Comparison of ENCODE assay signal across 13 mouse cellular contexts in genomic region chr3:53890619-53891540, GRCm38 (mm10). TPM values are rescaled to one million over a fixed set of nuclear protein-coding genes. Genes with fewer than 3 reads are reported as not detected.
A peak's percentile ranks its signal among the peaks of the same experiment; 100 is the strongest.
DNase-seq lines count a peak whose midpoint lies in the region; ATAC-seq and TF ChIP-seq lines count a peak whose summit lies in the region.
"Had no signal": no experiment of that assay in that cellular context is flagged by ENCODE, and none has a peak within 500 bp of the region (broad histone marks: within the 10 kb centered on the region; RNA-seq: fewer than 3 reads in every experiment).

No protein-coding gene starts in this region.

- 0 out of 2 replicates have a peak, but pooled peaks have one; percentile 20 for ATAC-seq in lung, embryonic 16.5 days (ENCODE audit: low read depth)

- TF ChIP-seq CTCF in thymus, adult 2 months (IDR thresholded peaks at IDR 0.05; ENCODE audit: borderline replicate concordance, control insufficient read depth, extremely low read depth, insufficient read depth, low read length, poor library complexity), result no peak
- TF ChIP-seq CTCF in kidney, adult 2 months (conservative IDR thresholded peaks at IDR 0.05; ENCODE audit: insufficient read depth, insufficient read length, low read depth, low read length), result no peak

- no peak overlapping the region for H3K4me3 ChIP-seq in lung, embryonic 16.5 days (ENCODE audit: low read length)
- no peak overlapping the region for H3K4me3 ChIP-seq in thymus, adult 2 months (ENCODE audit: control insufficient read depth, insufficient read depth, low read length)
- no peak overlapping the region for H3K4me3 ChIP-seq in kidney, adult 2 months (ENCODE audit: insufficient read depth, low read depth, low read length)
- H3K4me3 ChIP-seq: gastrocnemius, adult 2 months; limb, embryonic 13.5 days; megakaryocyte, embryonic 14.5 days had no signal

- H3K9me3 ChIP-seq in lung, embryonic 16.5 days (ENCODE audit: control insufficient read depth, low read length), result no peaks in the 10 kb centered on the region

- 59% methylated on average over 12 of the region's 12 CpGs for WGBS in lung, embryonic 16.5 days
- 95% methylated on average over 12 of the region's 12 CpGs for WGBS in thymus, adult 2 months
- 82% methylated on average over 12 of the region's 12 CpGs for WGBS in kidney, adult 2 months

- H3K36me3 ChIP-seq in lung, embryonic 16.5 days (ENCODE audit: control insufficient read depth, insufficient read depth, low read length), result no peaks in the 10 kb centered on the region
- no peaks in the 10 kb centered on the region for H3K36me3 ChIP-seq in thymus, adult 2 months (ENCODE audit: control insufficient read depth, insufficient read depth, low read length)
- H3K36me3 ChIP-seq in kidney, adult 2 months (ENCODE audit: control insufficient read depth, insufficient read depth, low read length), result no peaks in the 10 kb centered on the region
- H3K36me3 ChIP-seq: limb, embryonic 13.5 days had no signal

- no peaks in the 10 kb centered on the region for H3K27me3 ChIP-seq in lung, embryonic 16.5 days (ENCODE audit: control insufficient read depth, insufficient read depth, low read depth, low read length)
- no peaks in the 10 kb centered on the region for H3K27me3 ChIP-seq in thymus, adult 2 months (ENCODE audit: control insufficient read depth, insufficient read depth, low read length)
- no peaks in the 10 kb centered on the region for H3K27me3 ChIP-seq in kidney, adult 2 months (replicated peaks; ENCODE audit: control insufficient read depth, insufficient read depth, low read length)
- H3K27me3 ChIP-seq: limb, embryonic 13.5 days; megakaryocyte, embryonic 14.5 days had no signal

- H3K27ac ChIP-seq in lung, embryonic 16.5 days (ENCODE audit: low read length), result no peak overlapping the region
- H3K27ac ChIP-seq in thymus, adult 2 months (ENCODE audit: control insufficient read depth, insufficient read depth, low read length), result no peak overlapping the region
- no peak overlapping the region for H3K27ac ChIP-seq in kidney, adult 2 months (ENCODE audit: insufficient read depth, low read depth, low read length)
- H3K27ac ChIP-seq: gastrocnemius, adult 2 months; limb, embryonic 13.5 days had no signal

- H3K9ac ChIP-seq in lung, embryonic 16.5 days (ENCODE audit: low read length), result no peak overlapping the region
- H3K9ac ChIP-seq: limb, embryonic 13.5 days had no signal

- TF ChIP-seq POLR2A in thymus, adult 2 months (IDR thresholded peaks at IDR 0.05; ENCODE audit: control insufficient read depth, extremely low read depth, insufficient read depth, low read length, poor library complexity), result no peak
- TF ChIP-seq POLR2A in kidney, adult 2 months (IDR thresholded peaks at IDR 0.05; ENCODE audit: low read depth, low read length), result no peak

- H3K4me2 ChIP-seq in lung, embryonic 16.5 days (ENCODE audit: low read depth, low read length), result no peak overlapping the region
- H3K4me2 ChIP-seq: limb, embryonic 13.5 days had no signal

- no peaks in the 10 kb centered on the region for H3K4me1 ChIP-seq in lung, embryonic 16.5 days (replicated peaks; ENCODE audit: control insufficient read depth, insufficient read depth, low read length)
- no peaks in the 10 kb centered on the region for H3K4me1 ChIP-seq in thymus, adult 2 months (replicated peaks; ENCODE audit: control insufficient read depth, insufficient read depth, low read length)
- no peaks in the 10 kb centered on the region for H3K4me1 ChIP-seq in kidney, adult 2 months (ENCODE audit: control insufficient read depth, insufficient read depth, low read length)
- H3K4me1 ChIP-seq: limb, embryonic 13.5 days; megakaryocyte, embryonic 14.5 days had no signal

- DNase-seq in lung, postnatal 4 days, result no peak
- DNase-seq in frontal cortex, postnatal 36 days (ENCODE audit: low spot score in 2 of 2), result peak; percentile 68 to 86
- DNase-seq in left cerebral cortex, adult 18-20 months (ENCODE audit: low spot score in 2 of 2), result peak; percentile 53 to 72
- peak; percentile 81 for DNase-seq in telencephalon, adult 2 months (ENCODE audit: low read depth, low spot score)
- DNase-seq in thymus, adult 2 months, result no peak
- DNase-seq in kidney, adult 2 months, result no peak
- DNase-seq: gastrocnemius, adult 2 months; retina, postnatal 1 day had no signal

RNA-seq across cellular contexts. Expression of gene Ufm1, which starts 27.2 kb away (rescaled TPM):
- 97.7 and 103 TPM in 2 replicates for polyA plus RNA-seq in lung, embryonic 16.5 days (2015; fragmentation: Nextera tagmentation; extraction: Ambion mirVana)
- 10 to 100 TPM; 73.9 to 83.5 TPM for total RNA-seq in left cerebral cortex, adult 18-20 months (2021)
- polyA plus RNA-seq in thymus, adult 2 months (2012; rRNA removed), result 4.4 and 4.5 TPM in 2 replicates
- polyA plus RNA-seq in kidney, adult 2 months (2012; rRNA removed), result 13.9 and 26.4 TPM in 2 replicates

RNA-seq across cellular contexts. Expression of gene Gm10985, which starts 46.0 kb away (rescaled TPM):
- polyA plus RNA-seq in lung, embryonic 16.5 days (2015; fragmentation: Nextera tagmentation; extraction: Ambion mirVana), result not detected in 2 replicates
- not detected for total RNA-seq in left cerebral cortex, adult 18-20 months (2021)
- not detected in 2 replicates for polyA plus RNA-seq in thymus, adult 2 months (2012; rRNA removed)
- not detected in 2 replicates for polyA plus RNA-seq in kidney, adult 2 months (2012; rRNA removed)
- total RNA-seq: gastrocnemius, adult 2 months had no signal
- polyA plus RNA-seq: heart, embryonic 14.5 days; limb, embryonic 13.5 days; testis, adult 2 months had no signal

Comparison
In these comparisons a context has a peak if more than half of its experiments do, and no peak if none do; other contexts are left out.
1. DNase-seq: peak in frontal cortex, postnatal 36 days (2 of 2), left cerebral cortex, adult 18-20 months (2 of 2) and telencephalon, adult 2 months (single experiment); none in lung, postnatal 4 days (0 of 2), thymus, adult 2 months (single experiment) and kidney, adult 2 months (single experiment).